Mouse (Mus musculus): Measurements from ENCODE around the gene Nagpa. TPM values are rescaled to one million over a fixed set of nuclear protein-coding genes. Genes with fewer than 3 reads are reported as not detected.

Gene Nagpa
- total and polyA plus RNA-seq, 2 experiments from 2014 or later = 9.4 to 23.6 TPM

GRCm38 (mm10) chr16:5212150-5212549 lies 8.3 kb upstream of the Nagpa start:
- Histone ChIP-seq H3K4me2 (ENCODE audit: low read depth, low read length) (no peak overlapping the region), H3K4me1 (ENCODE audit: control insufficient read depth, insufficient read depth) (0 out of 2 replicates have a peak, but pooled peaks cover under 1% of the 10 kb centered on the region), H3K9ac (replicated peaks; ENCODE audit: low read depth, low read length) (no peak overlapping the region), H3K9me3 (replicated peaks; ENCODE audit: control insufficient read depth, low read length) (no peaks in the 10 kb centered on the region), H3K27ac (ENCODE audit: low read depth) (no peak overlapping the region), H3K36me3 (replicated peaks; ENCODE audit: control insufficient read depth, insufficient read depth, low read length) (no peaks in the 10 kb centered on the region), H3K27me3 (ENCODE audit: control insufficient read depth, insufficient read depth, low read length) (no peaks in the 10 kb centered on the region), H3K4me3 (ENCODE audit: low read depth, low read length) (no peak overlapping the region)
- DNase-seq (ENCODE audit: low spot score) (no peak), ATAC-seq (ENCODE audit: insufficient read depth, low read depth) (no peak)
- 75% methylated on average over 3 of the region's 3 CpGs for WGBS
- TF ChIP-seq CTCF (IDR thresholded peaks at IDR 0.05; ENCODE audit: low read depth) (no peak), EP300 (IDR thresholded peaks at IDR 0.05; ENCODE audit: low read depth) (no peak)

GRCm38 (mm10) chr16:5210365-5210764 lies 6.6 kb upstream of the Nagpa start:
- Histone ChIP-seq H3K36me3 (replicated peaks; ENCODE audit: control insufficient read depth, insufficient read depth, low read length) (no peaks in the 10 kb centered on the region), H3K27ac (ENCODE audit: low read depth) (no peak overlapping the region), H3K4me3 (ENCODE audit: low read depth, low read length) (no peak overlapping the region), H3K4me1 (ENCODE audit: control insufficient read depth, insufficient read depth) (no peaks in the 10 kb centered on the region), H3K4me2 (ENCODE audit: low read depth, low read length) (no peak overlapping the region), H3K9ac (replicated peaks; ENCODE audit: low read depth, low read length) (no peak overlapping the region), H3K27me3 (ENCODE audit: control insufficient read depth, insufficient read depth, low read length) (no peaks in the 10 kb centered on the region), H3K9me3 (replicated peaks; ENCODE audit: control insufficient read depth, low read length) (no peaks in the 10 kb centered on the region)
- no peak for TF ChIP-seq CTCF (IDR thresholded peaks at IDR 0.05; ENCODE audit: low read depth)
- no peak for TF ChIP-seq EP300 (IDR thresholded peaks at IDR 0.05; ENCODE audit: low read depth)
- no peak for ATAC-seq (ENCODE audit: insufficient read depth, low read depth)
- no peak for DNase-seq (ENCODE audit: low spot score)
- 80% methylated on average over 2 of the region's 2 CpGs for WGBS

GRCm38 (mm10) chr16:5206051-5206450 lies 2.2 kb upstream of the Nagpa start:
- no peak overlapping the region for H3K4me3 ChIP-seq (ENCODE audit: low read depth, low read length)
- H3K36me3 ChIP-seq (replicated peaks; ENCODE audit: control insufficient read depth, insufficient read depth, low read length) = 0 out of 2 replicates have a peak, but pooled peaks cover 3% of the 10 kb centered on the region
- no peak overlapping the region for H3K4me2 ChIP-seq (ENCODE audit: low read depth, low read length)
- H3K9ac ChIP-seq (replicated peaks; ENCODE audit: low read depth, low read length) = no peak overlapping the region
- H3K9me3 ChIP-seq (replicated peaks; ENCODE audit: control insufficient read depth, low read length) = no peaks in the 10 kb centered on the region
- H3K27me3 ChIP-seq (ENCODE audit: control insufficient read depth, insufficient read depth, low read length) = no peaks in the 10 kb centered on the region
- DNase-seq (ENCODE audit: low spot score) = no peak
- H3K4me1 ChIP-seq (ENCODE audit: control insufficient read depth, insufficient read depth) = peaks cover 4% of the 10 kb centered on the region
- no peak for ATAC-seq (ENCODE audit: insufficient read depth, low read depth)
- no peak overlapping the region for H3K27ac ChIP-seq (ENCODE audit: low read depth)
- no peak for TF ChIP-seq CTCF (IDR thresholded peaks at IDR 0.05; ENCODE audit: low read depth)
- TF ChIP-seq EP300 (IDR thresholded peaks at IDR 0.05; ENCODE audit: low read depth) = no peak
- WGBS = 52% methylated on average over 5 of the region's 5 CpGs

GRCm38 (mm10) chr16:5205431-5205970 lies 1.7 kb upstream of the Nagpa start:
- H3K36me3 ChIP-seq (replicated peaks; ENCODE audit: control insufficient read depth, insufficient read depth, low read length) = peaks cover 9% of the 10 kb centered on the region; the same call in 1 of the 2 replicates
- TF ChIP-seq EP300 (IDR thresholded peaks at IDR 0.05; ENCODE audit: low read depth) = no peak
- no peak for TF ChIP-seq CTCF (IDR thresholded peaks at IDR 0.05; ENCODE audit: low read depth)
- peaks cover 4% of the 10 kb centered on the region for H3K4me1 ChIP-seq (ENCODE audit: control insufficient read depth, insufficient read depth)
- H3K4me2 ChIP-seq (ENCODE audit: low read depth, low read length) = no peak overlapping the region
- no peak overlapping the region for H3K27ac ChIP-seq (ENCODE audit: low read depth)
- ATAC-seq (ENCODE audit: insufficient read depth, low read depth) (no peak), DNase-seq (ENCODE audit: low spot score) (no peak)
- no peak overlapping the region for H3K4me3 ChIP-seq (ENCODE audit: low read depth, low read length)
- H3K9ac ChIP-seq (replicated peaks; ENCODE audit: low read depth, low read length) = no peak overlapping the region
- H3K9me3 ChIP-seq (replicated peaks; ENCODE audit: control insufficient read depth, low read length) = no peaks in the 10 kb centered on the region
- 57% methylated on average over 5 of the region's 5 CpGs for WGBS
- H3K27me3 ChIP-seq (ENCODE audit: control insufficient read depth, insufficient read depth, low read length) = no peaks in the 10 kb centered on the region

GRCm38 (mm10) chr16:5203200-5203599 lies 612 bp downstream of the Nagpa start:
- DNase-seq (ENCODE audit: low spot score) (no peak), ATAC-seq (ENCODE audit: insufficient read depth, low read depth) (peak; percentile 34; the same call in 1 of the 2 replicates)
- Histone ChIP-seq H3K27ac (ENCODE audit: low read depth) (peak overlapping the region; percentile 28; the same call in 1 of the 2 replicates), H3K4me1 (ENCODE audit: control insufficient read depth, insufficient read depth) (peaks cover 4% of the 10 kb centered on the region), H3K4me2 (ENCODE audit: low read depth, low read length) (peak overlapping the region; percentile 100), H3K9ac (replicated peaks; ENCODE audit: low read depth, low read length) (peak overlapping the region; percentile 65), H3K36me3 (replicated peaks; ENCODE audit: control insufficient read depth, insufficient read depth, low read length) (peaks cover 30% of the 10 kb centered on the region; the same call in 1 of the 2 replicates), H3K4me3 (ENCODE audit: low read depth, low read length) (peak overlapping the region; percentile 82), H3K27me3 (ENCODE audit: control insufficient read depth, insufficient read depth, low read length) (no peaks in the 10 kb centered on the region), H3K9me3 (replicated peaks; ENCODE audit: control insufficient read depth, low read length) (no peaks in the 10 kb centered on the region)
- WGBS = 1% methylated on average over 36 of the region's 36 CpGs
- TF ChIP-seq EP300 (IDR thresholded peaks at IDR 0.05; ENCODE audit: low read depth) = no peak
- TF ChIP-seq CTCF (IDR thresholded peaks at IDR 0.05; ENCODE audit: low read depth) = no peak

- H3K27ac ChIP-seq (ENCODE audit: low read depth) = no peak overlapping the region
- H3K9ac ChIP-seq (replicated peaks; ENCODE audit: low read depth, low read length) = no peak overlapping the region
- TF ChIP-seq EP300 (IDR thresholded peaks at IDR 0.05; ENCODE audit: low read depth) = no peak
- peak; percentile 68 for TF ChIP-seq CTCF (IDR thresholded peaks at IDR 0.05; ENCODE audit: low read depth)
- H3K9me3 ChIP-seq (replicated peaks; ENCODE audit: control insufficient read depth, low read length) = no peaks in the 10 kb centered on the region
- ATAC-seq (ENCODE audit: insufficient read depth, low read depth) = no peak
- peak overlapping the region; percentile 82 for H3K4me3 ChIP-seq (ENCODE audit: low read depth, low read length)
- 11% methylated on average over 4 of the region's 4 CpGs for WGBS
- peaks cover 35% of the 10 kb centered on the region; the same call in 1 of the 2 replicates for H3K36me3 ChIP-seq (replicated peaks; ENCODE audit: control insufficient read depth, insufficient read depth, low read length)
- peak overlapping the region; percentile 100 for H3K4me2 ChIP-seq (ENCODE audit: low read depth, low read length)
- no peaks in the 10 kb centered on the region for H3K27me3 ChIP-seq (ENCODE audit: control insufficient read depth, insufficient read depth, low read length)
- DNase-seq (ENCODE audit: low spot score) = peak; percentile 50
- peaks cover 4% of the 10 kb centered on the region for H3K4me1 ChIP-seq (ENCODE audit: control insufficient read depth, insufficient read depth)
Observed at GRCm38 (mm10) chr16:5202681-5203080, 1.1 kb downstream of the Nagpa start.

Data from heart, postnatal 0 days (tissue).